Mouse (Mus musculus): ENCODE measurements around the gene Fgfr2. TPM values are rescaled to one million over a fixed set of nuclear protein-coding genes. Genes with fewer than 3 reads are reported as not detected.

Fgfr2 gene
- polyA plus RNA-seq, 1 experiment from 2014 or later: 39.4 TPM

DNA sequence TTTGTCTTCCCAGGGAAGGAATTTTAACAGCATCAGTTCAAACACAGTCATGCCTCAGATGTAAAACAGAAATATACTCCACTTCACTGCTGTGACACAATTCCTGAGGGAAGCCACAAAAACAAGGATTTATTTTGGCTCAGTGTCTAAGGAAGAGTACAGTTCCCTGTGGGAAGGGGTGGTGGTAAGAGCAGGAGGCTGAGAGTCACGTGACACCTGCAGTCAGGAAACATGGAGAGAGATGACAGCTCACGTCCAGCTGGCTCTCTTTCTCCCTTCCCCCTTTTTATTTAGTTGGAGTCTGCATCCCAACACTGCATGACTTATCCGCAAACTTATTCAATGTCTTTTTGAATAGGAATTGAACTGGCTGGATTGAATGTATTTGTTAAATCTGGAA lies 1475.6 kb downstream of the Fgfr2 start:
- Histone ChIP-seq H3K4me1 (replicated peaks) (peaks cover 24% of the 10 kb centered on the region), H3K27ac (no peak overlapping the region), H3K27me3 (peaks cover 61% of the 10 kb centered on the region), H3K36me3 (no peaks in the 10 kb centered on the region), H3K9me3 (no peaks in the 10 kb centered on the region), H3K4me3 (replicated peaks) (no peak overlapping the region), H3K4me2 (replicated peaks) (no peak overlapping the region), H3K9ac (replicated peaks) (no peak overlapping the region)
- ATAC-seq: no peak
- WGBS: 47% methylated on average over 3 of the region's 3 CpGs

DNA sequence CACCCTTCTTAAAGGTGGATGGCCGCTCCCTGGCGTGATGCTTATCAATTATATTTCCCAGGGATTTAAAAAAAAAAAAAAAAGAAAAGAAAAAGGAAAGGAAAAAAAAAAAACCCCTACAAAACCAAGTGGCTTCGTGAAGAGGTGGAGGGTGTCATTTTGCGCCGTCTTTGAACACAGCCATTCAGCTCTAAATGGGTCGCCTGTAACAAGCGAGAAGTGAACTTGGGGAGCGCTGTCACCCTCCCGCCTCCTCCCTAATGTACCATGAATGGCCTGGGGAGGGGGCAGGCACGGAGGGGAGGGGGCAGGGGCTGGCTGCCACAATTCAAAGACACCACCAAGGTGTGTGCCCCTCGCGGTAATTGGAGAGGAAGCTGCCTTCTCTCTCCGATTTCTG lies 1478.6 kb downstream of the Fgfr2 start:
- Histone ChIP-seq H3K4me3 (replicated peaks) (peak overlapping the region; percentile 16), H3K27me3 (peaks cover 78% of the 10 kb centered on the region), H3K27ac (no peak overlapping the region), H3K4me1 (replicated peaks) (peaks cover 24% of the 10 kb centered on the region), H3K9me3 (no peaks in the 10 kb centered on the region), H3K9ac (replicated peaks) (0 out of 2 replicates have a peak overlapping the region, but pooled peaks have one; percentile 25), H3K36me3 (no peaks in the 10 kb centered on the region), H3K4me2 (replicated peaks) (peak overlapping the region; percentile 49)
- ATAC-seq: no peak
- 1% methylated on average over 13 of the region's 13 CpGs for WGBS

DNA sequence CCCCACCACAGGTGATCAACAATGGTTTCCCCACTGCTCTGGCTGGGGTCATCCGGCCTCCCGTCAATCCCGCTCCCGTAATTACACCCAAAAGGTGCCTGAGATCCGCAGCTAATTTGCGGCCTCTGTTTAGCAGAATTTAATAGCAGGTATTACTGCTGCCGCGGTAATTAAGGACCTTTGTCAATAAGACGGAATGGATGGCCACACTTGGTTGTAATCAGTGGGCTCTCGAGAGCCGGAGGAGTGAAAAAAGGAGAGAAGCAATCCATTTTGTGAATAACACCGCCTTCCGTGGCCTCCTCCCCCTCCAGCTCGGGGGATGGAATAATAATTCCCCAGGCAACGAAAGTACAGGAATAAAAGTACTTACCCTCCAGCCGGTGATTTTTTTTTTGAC lies 1479.1 kb downstream of the Fgfr2 start:
- peaks cover 24% of the 10 kb centered on the region for H3K4me1 ChIP-seq (replicated peaks)
- no peak overlapping the region for H3K27ac ChIP-seq
- H3K9ac ChIP-seq (replicated peaks): peak overlapping the region; percentile 25; the same call in 1 of the 2 replicates
- no peak for ATAC-seq
- H3K36me3 ChIP-seq: no peaks in the 10 kb centered on the region
- WGBS: 1% methylated on average over 16 of the region's 16 CpGs
- H3K9me3 ChIP-seq: no peaks in the 10 kb centered on the region
- peaks cover 77% of the 10 kb centered on the region for H3K27me3 ChIP-seq
- peak overlapping the region; percentile 16 for H3K4me3 ChIP-seq (replicated peaks)
- H3K4me2 ChIP-seq (replicated peaks): peak overlapping the region; percentile 49

DNA sequence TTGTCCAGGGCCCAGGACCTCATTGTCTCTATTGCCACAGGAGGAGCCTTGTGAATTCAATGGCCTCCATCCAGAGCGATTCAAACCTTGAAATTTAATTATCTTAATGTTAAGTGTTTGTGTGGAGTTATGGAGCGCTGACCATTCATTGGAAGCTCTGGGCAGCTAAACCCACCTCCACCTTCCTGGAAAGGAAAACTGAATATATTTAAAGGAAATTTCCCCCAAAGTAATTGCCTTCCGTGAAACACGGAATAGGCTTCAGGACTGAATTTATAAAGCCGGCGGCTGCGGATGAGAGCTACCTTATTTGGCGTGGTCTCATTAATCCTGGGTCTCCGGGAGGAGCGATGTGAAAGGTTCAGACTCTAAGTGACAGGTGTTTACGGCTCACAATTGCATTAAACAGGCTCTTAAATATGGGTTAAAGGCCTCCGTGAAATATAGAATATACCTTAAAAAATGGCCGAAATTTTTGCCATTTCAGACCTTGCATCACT lies 1479.8 kb downstream of the Fgfr2 start:
- Histone ChIP-seq H3K4me1 (replicated peaks) (peaks cover 24% of the 10 kb centered on the region), H3K4me3 (replicated peaks) (no peak overlapping the region), H3K9ac (replicated peaks) (no peak overlapping the region), H3K27ac (no peak overlapping the region), H3K4me2 (replicated peaks) (peak overlapping the region; percentile 49), H3K9me3 (no peaks in the 10 kb centered on the region), H3K27me3 (peaks cover 73% of the 10 kb centered on the region), H3K36me3 (no peaks in the 10 kb centered on the region)
- 14% methylated on average over 13 of the region's 13 CpGs for WGBS
- no peak for ATAC-seq

DNA sequence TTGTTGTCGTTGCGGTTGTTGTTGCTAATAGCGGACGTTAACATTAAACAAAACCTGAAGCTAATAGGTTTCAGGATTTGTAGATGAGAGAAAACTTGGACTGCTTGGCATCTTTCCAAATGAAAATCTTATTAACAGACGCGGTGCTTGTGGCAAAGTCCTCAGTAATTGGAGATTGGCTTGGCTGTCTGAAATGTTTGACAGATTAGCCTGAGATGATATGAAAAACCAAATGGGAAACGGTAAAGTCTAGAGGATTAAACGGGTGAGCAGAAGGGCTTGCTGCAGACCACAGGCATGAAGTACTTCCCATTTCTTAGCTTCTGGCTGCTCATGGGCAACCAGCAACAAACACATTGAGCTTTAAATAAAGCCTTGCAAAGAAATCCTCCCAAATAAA lies 1493.6 kb downstream of the Fgfr2 start:
- no peak for ATAC-seq

DNA sequence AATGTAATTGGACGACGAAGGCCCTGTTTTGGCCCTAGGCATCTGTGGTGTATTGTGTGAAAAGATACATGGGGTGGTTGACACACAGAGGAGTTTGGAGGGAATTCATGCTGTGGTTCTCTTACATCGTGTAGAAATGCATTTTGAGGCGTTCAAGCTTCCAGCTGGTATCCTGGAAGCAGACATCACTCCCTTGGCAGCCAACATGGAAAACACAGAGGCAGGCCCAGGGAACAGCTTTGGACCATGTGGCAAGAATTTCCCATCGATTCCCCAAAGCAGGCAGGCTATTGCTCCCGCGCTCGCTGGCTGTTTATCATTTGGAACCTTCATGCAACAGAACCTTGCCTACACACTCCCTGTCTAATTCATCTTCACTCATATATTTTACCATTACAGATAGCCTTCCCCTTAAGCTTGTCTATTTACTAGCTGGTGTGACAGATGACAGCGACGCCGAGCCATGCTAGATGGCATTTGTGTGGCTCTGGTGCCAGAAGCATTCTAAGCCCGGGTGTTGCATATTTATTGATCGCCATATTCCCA lies 1494.2 kb downstream of the Fgfr2 start:
- ATAC-seq: no peak
- Histone ChIP-seq H3K27ac (peak overlapping the region; percentile 16; the same call in 1 of the 2 replicates), H3K9me3 (no peaks in the 10 kb centered on the region), H3K36me3 (no peaks in the 10 kb centered on the region), H3K9ac (replicated peaks) (no peak overlapping the region), H3K4me2 (replicated peaks) (no peak overlapping the region), H3K4me3 (replicated peaks) (no peak overlapping the region), H3K4me1 (replicated peaks) (no peaks in the 10 kb centered on the region), H3K27me3 (no peaks in the 10 kb centered on the region; the same call in 1 of the 2 replicates)
- WGBS: 89% methylated on average over 13 of the region's 13 CpGs

More for the DNA sequence above, 1493.6 kb downstream of the Fgfr2 start:
- H3K27me3 ChIP-seq: no peaks in the 10 kb centered on the region; the same call in 1 of the 2 replicates
- H3K36me3 ChIP-seq: no peaks in the 10 kb centered on the region
- no peak overlapping the region for H3K4me3 ChIP-seq (replicated peaks)
- no peak overlapping the region for H3K4me2 ChIP-seq (replicated peaks)
- no peaks in the 10 kb centered on the region for H3K9me3 ChIP-seq
- no peaks in the 10 kb centered on the region for H3K4me1 ChIP-seq (replicated peaks)
- 68% methylated on average over 8 of the region's 8 CpGs for WGBS
- no peak overlapping the region for H3K27ac ChIP-seq
- no peak overlapping the region for H3K9ac ChIP-seq (replicated peaks)

DNA sequence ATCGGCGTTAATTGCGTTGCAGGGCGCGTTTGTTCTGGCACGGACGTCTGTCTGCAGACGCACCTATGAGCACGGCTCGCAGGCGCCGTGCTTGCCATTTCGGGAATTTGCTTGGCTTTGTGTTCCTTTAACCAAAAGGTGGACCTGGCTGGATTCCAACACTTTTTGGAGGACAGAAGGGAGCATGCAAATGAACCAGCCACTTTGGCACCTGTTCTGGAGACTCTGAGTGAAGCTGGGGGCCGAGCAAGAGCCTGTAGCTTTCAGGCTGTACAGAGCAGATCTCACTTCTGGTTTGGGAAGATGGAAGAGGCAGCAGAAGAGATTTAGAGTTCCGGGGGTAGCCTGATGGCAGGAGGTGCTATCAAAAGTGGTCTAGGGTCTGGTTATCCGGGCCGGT lies 1494.8 kb downstream of the Fgfr2 start:
- WGBS: 90% methylated on average over 17 of the region's 17 CpGs
- Histone ChIP-seq H3K36me3 (no peaks in the 10 kb centered on the region), H3K4me3 (replicated peaks) (no peak overlapping the region), H3K27me3 (peaks cover 4% of the 10 kb centered on the region; the same call in 1 of the 2 replicates), H3K4me2 (replicated peaks) (no peak overlapping the region), H3K4me1 (replicated peaks) (no peaks in the 10 kb centered on the region), H3K9ac (replicated peaks) (no peak overlapping the region), H3K27ac (no peak overlapping the region), H3K9me3 (no peaks in the 10 kb centered on the region)
- ATAC-seq: no peak

DNA sequence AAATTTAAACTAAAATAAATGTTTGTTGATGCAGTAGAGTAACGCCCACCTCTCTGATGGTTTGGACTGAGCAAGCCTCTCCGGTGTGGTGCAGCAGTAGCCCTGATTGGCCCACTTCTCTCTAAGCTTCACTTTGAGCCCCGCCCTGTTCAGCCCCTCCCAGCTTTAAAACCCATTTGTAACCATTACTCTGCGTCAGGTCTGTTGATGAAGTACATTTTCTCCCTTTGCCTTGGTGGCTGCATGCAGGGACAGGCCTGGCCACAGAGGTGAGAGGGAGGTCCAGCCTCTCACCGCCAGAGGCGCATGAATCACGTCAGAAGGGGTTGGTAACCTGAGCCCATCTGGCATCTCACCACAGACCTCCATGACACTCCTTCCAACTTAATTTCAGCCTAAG lies 1513.5 kb downstream of the Fgfr2 start:
- no peak overlapping the region for H3K27ac ChIP-seq
- H3K27me3 ChIP-seq: peaks cover 14% of the 10 kb centered on the region; the same call in 1 of the 2 replicates
- H3K4me3 ChIP-seq (replicated peaks): no peak overlapping the region
- H3K4me1 ChIP-seq (replicated peaks): no peaks in the 10 kb centered on the region
- H3K9me3 ChIP-seq: no peaks in the 10 kb centered on the region
- H3K9ac ChIP-seq (replicated peaks): no peak overlapping the region
- no peaks in the 10 kb centered on the region for H3K36me3 ChIP-seq
- no peak overlapping the region for H3K4me2 ChIP-seq (replicated peaks)
- 37% methylated on average over 7 of the region's 7 CpGs for WGBS
- ATAC-seq: no peak

DNA sequence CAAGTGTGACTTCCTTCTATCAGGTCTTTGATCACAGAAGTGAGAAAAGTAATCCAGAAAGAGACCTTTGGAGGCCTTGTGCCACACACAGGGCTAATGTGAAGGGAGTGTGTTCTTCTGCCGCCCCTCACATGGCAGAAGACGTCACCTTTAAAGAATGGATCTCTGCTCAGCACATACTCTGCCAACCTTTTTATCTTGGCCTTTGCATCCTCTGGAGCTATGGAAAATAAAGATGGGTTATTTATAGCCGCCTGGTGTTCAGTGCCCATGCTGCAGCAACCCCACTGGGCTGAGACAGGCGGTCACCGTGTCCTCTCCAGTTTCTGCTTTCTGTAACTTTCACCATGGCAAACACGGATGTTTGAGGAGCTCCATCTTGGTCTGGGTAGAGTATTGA lies 1515.1 kb downstream of the Fgfr2 start:
- Histone ChIP-seq H3K9ac (replicated peaks) (no peak overlapping the region), H3K4me3 (replicated peaks) (no peak overlapping the region), H3K4me1 (replicated peaks) (peaks cover 3% of the 10 kb centered on the region), H3K27me3 (peaks cover 30% of the 10 kb centered on the region; the same call in 1 of the 2 replicates), H3K27ac (no peak overlapping the region), H3K4me2 (replicated peaks) (no peak overlapping the region), H3K9me3 (no peaks in the 10 kb centered on the region), H3K36me3 (no peaks in the 10 kb centered on the region)
- ATAC-seq: no peak
- WGBS: 91% methylated on average over 6 of the region's 6 CpGs

DNA sequence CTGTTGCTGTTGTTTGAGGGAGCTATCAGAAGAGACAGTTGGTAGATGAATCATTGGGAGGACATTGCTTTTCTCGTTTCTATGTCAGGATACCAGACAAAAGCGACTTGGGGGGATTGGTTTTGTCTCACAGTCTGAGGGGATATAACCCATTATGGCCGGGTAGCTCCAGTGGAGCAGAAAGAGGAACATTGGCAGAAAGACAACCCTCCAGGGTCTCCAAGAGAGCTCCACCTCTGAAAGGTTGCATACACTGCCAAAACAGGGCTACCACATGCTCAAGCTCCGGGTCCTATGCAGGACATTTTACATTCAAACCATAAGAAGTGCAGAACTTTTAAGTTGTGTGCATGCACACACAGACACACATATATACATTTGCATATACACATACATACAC lies 1517.7 kb downstream of the Fgfr2 start:
- Histone ChIP-seq H3K4me2 (replicated peaks) (no peak overlapping the region), H3K9me3 (no peaks in the 10 kb centered on the region), H3K4me1 (replicated peaks) (peaks cover 14% of the 10 kb centered on the region), H3K36me3 (no peaks in the 10 kb centered on the region), H3K27ac (no peak overlapping the region), H3K27me3 (peaks cover 47% of the 10 kb centered on the region), H3K9ac (replicated peaks) (no peak overlapping the region), H3K4me3 (replicated peaks) (no peak overlapping the region)
- no peak for ATAC-seq
- WGBS: 64% methylated on average over 4 of the region's 4 CpGs

DNA sequence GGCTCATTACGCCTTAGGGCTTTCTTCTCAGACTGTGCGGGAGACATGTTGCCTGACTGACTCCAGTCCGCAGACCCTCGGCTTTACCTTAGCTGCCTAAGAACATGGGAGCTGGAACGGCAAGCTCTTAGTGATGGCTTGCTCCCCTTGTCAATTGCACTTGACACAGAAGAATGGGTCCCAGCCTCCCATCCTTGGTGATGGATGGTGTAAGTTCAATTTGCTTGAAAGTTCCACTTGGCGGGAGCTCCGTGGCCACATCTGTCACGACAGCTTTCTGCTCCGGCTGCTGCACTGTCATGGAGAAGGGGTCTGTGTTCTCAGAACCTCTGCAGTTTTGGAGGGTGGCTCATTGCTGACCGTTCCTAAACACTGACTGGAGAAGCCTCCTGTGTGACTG lies 1518.2 kb downstream of the Fgfr2 start:
- no peak overlapping the region for H3K4me3 ChIP-seq (replicated peaks)
- no peak for ATAC-seq
- H3K9me3 ChIP-seq: no peaks in the 10 kb centered on the region
- 94% methylated on average over 10 of the region's 10 CpGs for WGBS
- H3K27me3 ChIP-seq: peaks cover 52% of the 10 kb centered on the region
- H3K36me3 ChIP-seq: no peaks in the 10 kb centered on the region
- no peak overlapping the region for H3K9ac ChIP-seq (replicated peaks)
- H3K4me1 ChIP-seq (replicated peaks): peaks cover 14% of the 10 kb centered on the region
- H3K4me2 ChIP-seq (replicated peaks): no peak overlapping the region
- H3K27ac ChIP-seq: no peak overlapping the region

DNA sequence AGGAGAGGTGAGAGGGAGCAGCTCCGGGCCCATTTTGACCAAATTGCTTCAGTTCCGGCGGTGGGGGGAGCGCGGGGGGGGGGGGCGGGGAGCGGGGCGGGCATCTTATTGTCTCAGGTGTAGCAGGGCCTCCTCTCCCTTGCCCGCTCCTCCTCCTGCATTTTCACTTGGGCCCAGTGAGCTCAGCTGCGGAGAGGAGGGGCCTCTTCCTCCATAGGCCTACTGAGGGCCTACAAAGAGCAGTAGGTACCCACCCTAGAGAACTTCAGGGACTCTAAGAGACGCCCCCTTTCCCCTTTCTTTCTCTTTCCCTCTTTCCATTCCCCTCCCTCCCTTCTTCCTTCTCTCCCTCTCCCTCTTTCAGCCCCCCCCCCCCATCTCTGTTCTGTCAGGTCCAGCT lies 1520.0 kb downstream of the Fgfr2 start:
- no peak for ATAC-seq
- Histone ChIP-seq H3K4me1 (replicated peaks) (peaks cover 22% of the 10 kb centered on the region), H3K27ac (0 out of 2 replicates have a peak overlapping the region, but pooled peaks have one; percentile 51), H3K9ac (replicated peaks) (no peak overlapping the region), H3K9me3 (no peaks in the 10 kb centered on the region), H3K4me2 (replicated peaks) (no peak overlapping the region), H3K27me3 (peaks cover 63% of the 10 kb centered on the region), H3K4me3 (replicated peaks) (no peak overlapping the region), H3K36me3 (no peaks in the 10 kb centered on the region)
- 1% methylated on average over 9 of the region's 11 CpGs for WGBS

DNA sequence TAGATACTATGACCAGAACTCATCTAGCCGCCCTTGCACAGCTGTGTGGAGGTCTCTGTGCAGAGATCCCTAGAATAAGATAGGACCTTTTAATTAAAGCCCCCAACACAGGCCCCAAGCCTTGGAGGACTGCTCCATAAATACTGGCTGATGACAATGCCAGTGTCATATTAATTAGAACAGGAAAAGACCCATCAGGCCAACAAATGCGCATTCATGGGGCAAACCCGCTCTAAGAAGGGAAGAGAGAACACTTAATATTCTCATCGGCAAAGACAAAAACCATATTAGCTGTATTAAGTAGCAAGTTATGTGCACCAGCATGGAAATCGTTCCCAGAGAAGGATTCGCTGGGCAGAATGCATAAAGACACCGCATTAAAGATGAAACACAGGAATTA lies 1521.0 kb downstream of the Fgfr2 start:
- Histone ChIP-seq H3K27ac (peak overlapping the region; percentile 51; the same call in 1 of the 2 replicates), H3K36me3 (no peaks in the 10 kb centered on the region), H3K4me1 (replicated peaks) (peaks cover 30% of the 10 kb centered on the region), H3K4me2 (replicated peaks) (no peak overlapping the region), H3K9me3 (no peaks in the 10 kb centered on the region), H3K27me3 (peaks cover 66% of the 10 kb centered on the region), H3K4me3 (replicated peaks) (no peak overlapping the region), H3K9ac (replicated peaks) (no peak overlapping the region)
- no peak for ATAC-seq
- WGBS: 69% methylated on average over 7 of the region's 7 CpGs

Data from midbrain, embryonic 13.5 days (tissue).